In genomic region chr8:122343758-122344157, GRCm38 (mm10) we compare ENCODE assay signal across 8 mouse cellular contexts. TPM values are rescaled to one million over a fixed set of nuclear protein-coding genes. Genes with fewer than 3 reads are reported as not detected.
DNase-seq lines count a peak whose midpoint lies in the region; ATAC-seq lines count a peak whose summit lies in the region.

No protein-coding gene starts in this region.

- peaks cover 26% of the 10 kb centered on the region for H3K27me3 ChIP-seq in lung, embryonic 15.5 days
- H3K27me3 ChIP-seq in heart, embryonic 15.5 days = no peaks in the 10 kb centered on the region; the same call in 1 of the 2 replicates

- 0 out of 2 replicates have a peak overlapping the region, but pooled peaks have one; percentile 29 for H3K27ac ChIP-seq in lung, embryonic 15.5 days
- H3K27ac ChIP-seq in heart, embryonic 15.5 days = no peak overlapping the region

- H3K4me2 ChIP-seq in lung, embryonic 15.5 days = peak overlapping the region; percentile 53
- H3K4me2 ChIP-seq in heart, embryonic 15.5 days = peak overlapping the region; percentile 69

- no peaks in the 10 kb centered on the region for H3K36me3 ChIP-seq in lung, embryonic 15.5 days
- peaks cover 9% of the 10 kb centered on the region; the same call in 1 of the 2 replicates for H3K36me3 ChIP-seq in heart, embryonic 15.5 days

- no peak for DNase-seq in lung, postnatal 25 days (ENCODE audit: low spot score)
- peak; percentile 57 to 71 for DNase-seq in cerebellum, postnatal 25 days
- DNase-seq in kidney, postnatal 4 days = peak; percentile 67 to 74
- peak; percentile 55 for DNase-seq in naive thymus-derived CD4-positive, alpha-beta T cell, adult 2 months (ENCODE audit: low read depth)
- no peak for DNase-seq in left cerebral cortex, adult 9 months (ENCODE audit: low spot score in 2 of 2)
- DNase-seq in left cerebral cortex, adult 11 months (ENCODE audit: low spot score) = no peak

- H3K9ac ChIP-seq in lung, embryonic 15.5 days = peak overlapping the region; percentile 8; the same call in 1 of the 2 replicates
- peak overlapping the region; percentile 52 for H3K9ac ChIP-seq in heart, embryonic 15.5 days

- H3K9me3 ChIP-seq in lung, embryonic 15.5 days = no peaks in the 10 kb centered on the region
- no peaks in the 10 kb centered on the region for H3K9me3 ChIP-seq in heart, embryonic 15.5 days (replicated peaks)

- under 1% methylated on average over 14 of the region's 14 CpGs for WGBS in lung, embryonic 15.5 days
- under 1% methylated on average over 14 of the region's 14 CpGs for WGBS in heart, embryonic 15.5 days

- H3K4me3 ChIP-seq in lung, embryonic 15.5 days = peak overlapping the region; percentile 18
- peak overlapping the region; percentile 41 for H3K4me3 ChIP-seq in heart, embryonic 15.5 days

- H3K4me1 ChIP-seq in lung, embryonic 15.5 days = peaks cover 24% of the 10 kb centered on the region
- peaks cover 49% of the 10 kb centered on the region for H3K4me1 ChIP-seq in heart, embryonic 15.5 days (replicated peaks)

- ATAC-seq in lung, embryonic 15.5 days (ENCODE audit: borderline replicate concordance, extremely low read depth, low FRiP score, low TSS enrichment) = no peak
- 0 out of 2 replicates have a peak, but pooled peaks have one; percentile 8 for ATAC-seq in heart, embryonic 15.5 days (replicated peaks; ENCODE audit: insufficient number of reproducible peaks, insufficient read depth, low FRiP score, low read depth)

RNA-seq across cellular contexts. Expression of gene Trhr2, which starts 16.8 kb away (rescaled TPM):
- not detected in 2 replicates for polyA plus RNA-seq in lung, embryonic 15.5 days (2015; fragmentation: Nextera tagmentation; extraction: Ambion mirVana)
- not detected in 2 replicates for polyA plus RNA-seq in heart, embryonic 15.5 days (2015; fragmentation: Nextera tagmentation; extraction: Ambion mirVana)

RNA-seq across cellular contexts. Expression of gene Zc3h18, which starts 32.7 kb away (rescaled TPM):
- 53.3 and 55.1 TPM in 2 replicates for polyA plus RNA-seq in lung, embryonic 15.5 days (2015; fragmentation: Nextera tagmentation; extraction: Ambion mirVana)
- 26.1 and 31.0 TPM in 2 replicates for polyA plus RNA-seq in heart, embryonic 15.5 days (2015; fragmentation: Nextera tagmentation; extraction: Ambion mirVana)

Comparison
In these comparisons a context has a peak if more than half of its experiments do, and no peak if none do; other contexts are left out.
1. DNase-seq: peak in cerebellum, postnatal 25 days (2 of 2), kidney, postnatal 4 days (2 of 2) and naive thymus-derived CD4-positive, alpha-beta T cell, adult 2 months (single experiment); none in lung, postnatal 25 days (single experiment), left cerebral cortex, adult 9 months (0 of 2) and left cerebral cortex, adult 11 months (single experiment).